Mouse (Mus musculus) spleen, postnatal 14 days (tissue): ENCODE measurements at regions not wholly inside any gene's neighbourhood (a gene's known extent, or its start where the extent isn't known, plus 50 kb on each side); places are given as distances from the start of the nearest gene placed in this dataset.

Experiments used
- DNase-seq, 2 experiments: peaks; one replicate each; pipeline ENCODE4 v3.0.0; 2021 to 2022; ENCODE audit warnings: low spot score in 2 of 2

- peak in 1 of 2 experiments; percentile 24 for DNase-seq
Observed at GRCm38 (mm10) chr1:137330634-137331033, 370.4 kb upstream of the Nr5a2 start.

GRCm38 (mm10) chr1:137323884-137324594 lies 363.8 kb upstream of the Nr5a2 start:
- DNase-seq: peak in 1 of 2 experiments; percentile 2

DNA sequence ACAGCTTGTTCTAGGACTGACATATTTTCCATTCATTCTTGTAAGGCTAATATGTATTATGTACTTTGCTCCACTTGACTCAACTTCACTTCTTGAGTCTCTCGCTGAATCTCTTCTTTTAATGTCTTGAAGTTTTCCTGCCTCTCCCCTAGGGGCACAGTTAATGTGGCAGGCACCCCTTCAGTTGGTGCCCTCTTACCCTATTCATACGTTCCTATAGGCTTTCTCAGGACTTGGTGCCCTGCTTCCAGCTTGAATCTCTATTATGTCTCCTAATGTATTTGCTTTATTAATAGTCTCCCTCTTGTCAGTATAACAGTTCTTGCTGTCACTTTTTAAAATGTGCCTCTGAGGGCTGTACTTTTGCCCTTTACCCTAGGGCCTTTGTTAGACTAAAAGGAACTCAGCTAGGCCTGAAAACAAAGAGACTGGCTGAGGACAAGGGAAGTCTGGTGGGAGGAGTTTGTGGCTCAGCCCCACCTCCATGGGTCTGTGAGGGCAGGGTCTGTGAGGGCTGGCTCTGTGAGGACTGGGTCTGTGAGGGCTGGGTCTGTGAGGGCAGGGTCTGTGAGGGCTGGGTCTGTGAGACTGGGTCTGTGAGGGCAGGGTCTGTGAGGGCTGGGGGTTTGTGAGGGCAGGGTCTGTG lies 362.9 kb upstream of the Nr5a2 start:
- no peak for DNase-seq

- no peak for DNase-seq
Observed at GRCm38 (mm10) chr1:137302757-137303422, 342.6 kb upstream of the Nr5a2 start.

- no peak for DNase-seq
Observed at GRCm38 (mm10) chr1:137297780-137298569, 337.7 kb upstream of the Nr5a2 start.

GRCm38 (mm10) chr1:137289456-137289855 lies 329.2 kb upstream of the Nr5a2 start:
- no peak for DNase-seq

- DNase-seq: no peak
Observed at GRCm38 (mm10) chr1:137283291-137283690, 323.0 kb upstream of the Nr5a2 start.

DNA sequence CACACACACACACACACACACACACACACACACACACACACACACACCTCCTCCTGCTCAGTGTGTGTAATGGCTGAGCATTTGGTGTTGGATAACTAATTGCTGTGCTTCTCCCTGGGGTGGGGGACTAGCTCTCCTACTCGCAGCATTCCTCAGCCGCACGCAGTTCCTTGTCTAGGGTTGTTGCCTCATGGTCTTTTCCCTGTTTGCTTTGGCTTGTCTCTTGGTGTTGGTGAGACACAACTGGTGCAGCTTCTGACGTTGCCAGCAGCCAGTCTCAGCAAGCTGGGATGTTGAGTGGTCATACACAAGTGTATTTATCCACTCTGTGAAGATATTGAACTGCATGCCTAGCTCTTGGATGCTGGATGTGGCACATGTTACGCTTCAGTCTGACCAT lies 322.2 kb upstream of the Nr5a2 start:
- no peak for DNase-seq

GRCm38 (mm10) chr1:137280391-137281386 lies 320.4 kb upstream of the Nr5a2 start:
- no peak for DNase-seq

DNA sequence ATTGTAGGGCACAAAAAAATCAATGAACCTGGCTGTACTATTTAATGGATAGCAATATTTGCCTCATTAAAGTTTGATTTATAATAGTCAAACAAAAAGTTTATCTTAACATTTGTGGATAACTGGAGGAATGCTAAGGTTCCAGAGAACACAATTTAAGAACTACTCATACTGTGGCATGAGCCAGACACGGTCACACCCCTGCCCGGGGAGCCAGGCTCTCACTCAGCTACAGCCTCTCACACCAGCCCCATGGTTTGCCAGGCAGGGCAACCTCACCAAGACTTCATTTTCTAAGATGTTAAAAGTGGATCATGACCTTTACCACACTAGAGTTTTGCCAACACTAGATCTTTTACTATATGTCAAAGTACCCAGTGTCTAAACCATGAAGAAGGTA lies 319.7 kb upstream of the Nr5a2 start:
- DNase-seq: no peak

GRCm38 (mm10) chr1:137270659-137271612 lies 310.7 kb upstream of the Nr5a2 start:
- DNase-seq: no peak

GRCm38 (mm10) chr1:137262806-137263370 lies 302.6 kb upstream of the Nr5a2 start:
- DNase-seq: no peak

GRCm38 (mm10) chr1:137262121-137262525 lies 301.9 kb upstream of the Nr5a2 start:
- DNase-seq: no peak

- no peak for DNase-seq
Observed at GRCm38 (mm10) chr1:137256294-137256693, 296.0 kb upstream of the Nr5a2 start.

DNA sequence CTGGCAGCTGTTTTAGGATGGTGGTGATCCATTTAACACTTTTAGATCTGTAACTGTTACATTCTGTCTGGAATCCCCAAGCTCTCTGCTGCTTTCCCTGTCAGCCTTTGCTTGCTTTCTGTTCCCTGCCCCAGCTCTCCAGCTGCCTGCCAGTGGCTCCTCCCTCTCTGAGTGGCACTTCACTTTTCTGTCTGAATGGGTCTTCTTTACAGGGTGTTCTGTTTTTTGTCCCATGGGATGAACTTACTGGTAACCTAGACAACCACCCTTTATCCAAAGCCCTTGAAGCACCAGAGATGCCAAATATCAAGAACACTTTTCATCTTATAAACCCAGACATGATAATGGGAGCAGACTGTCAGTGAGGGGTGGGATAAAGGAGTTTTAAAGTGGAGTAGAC lies 294.8 kb upstream of the Nr5a2 start:
- no peak for DNase-seq

- DNase-seq: no peak
Observed at GRCm38 (mm10) chr1:137254634-137255033, 294.4 kb upstream of the Nr5a2 start.

DNA sequence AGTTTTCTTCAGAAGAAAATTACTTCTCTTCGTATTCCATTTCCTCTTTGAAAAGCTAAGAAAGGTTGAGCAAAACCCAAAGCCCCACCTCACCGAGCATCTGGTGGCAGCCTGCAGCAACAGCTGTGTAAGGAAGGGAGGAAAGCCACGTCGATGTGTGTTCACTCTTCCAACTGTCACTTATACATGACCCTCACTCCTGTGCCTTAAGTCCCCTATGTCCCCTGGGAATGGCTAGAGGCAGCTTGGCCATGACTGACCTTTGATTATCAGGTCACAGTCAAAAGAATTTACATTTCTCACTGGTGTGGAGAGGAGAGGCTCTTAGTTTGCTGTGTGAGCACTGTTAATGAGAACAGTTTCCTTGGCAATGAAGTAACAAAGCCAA lies 266.8 kb upstream of the Nr5a2 start:
- DNase-seq: no peak

DNA sequence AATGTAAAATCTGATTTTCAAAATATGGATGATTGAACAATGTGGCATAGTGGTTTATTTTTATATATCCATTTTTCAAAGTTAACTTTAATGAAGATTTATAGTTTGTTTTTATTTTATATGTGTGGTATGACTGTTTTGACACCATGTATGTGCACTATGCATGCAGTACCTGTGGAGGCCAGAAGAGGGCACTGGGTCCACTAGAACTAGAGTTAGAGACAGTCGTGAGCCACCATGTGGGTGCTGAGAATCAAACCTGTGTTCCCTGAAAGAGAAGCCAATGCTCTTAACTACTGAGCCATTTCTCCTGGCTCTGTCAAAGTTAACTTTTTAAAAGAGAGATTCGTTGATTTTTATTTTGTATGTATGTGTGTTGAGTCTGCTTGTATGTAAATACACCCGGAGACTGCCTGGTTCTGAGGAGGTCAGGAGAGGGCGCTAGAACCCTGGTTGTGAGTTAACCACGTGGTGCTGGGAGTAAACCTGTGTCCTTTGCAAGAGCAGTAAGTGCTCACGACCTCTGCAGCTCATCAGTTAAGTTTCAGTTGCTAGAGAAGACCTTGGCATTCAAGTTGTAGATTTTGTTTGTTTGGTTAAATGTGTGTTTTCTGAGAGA lies 266.3 kb upstream of the Nr5a2 start:
- DNase-seq: peak in 1 of 2 experiments; percentile 12

GRCm38 (mm10) chr1:137225418-137225817 lies 265.2 kb upstream of the Nr5a2 start:
- DNase-seq: no peak
